Mouse (Mus musculus): ENCODE measurements around the gene Tmtc4. TPM values are rescaled to one million over a fixed set of nuclear protein-coding genes. Genes with fewer than 3 reads are reported as not detected.

Tmtc4 gene
- 38.9 TPM for polyA plus RNA-seq (2017; shearing (Covaris generic))

DNA sequence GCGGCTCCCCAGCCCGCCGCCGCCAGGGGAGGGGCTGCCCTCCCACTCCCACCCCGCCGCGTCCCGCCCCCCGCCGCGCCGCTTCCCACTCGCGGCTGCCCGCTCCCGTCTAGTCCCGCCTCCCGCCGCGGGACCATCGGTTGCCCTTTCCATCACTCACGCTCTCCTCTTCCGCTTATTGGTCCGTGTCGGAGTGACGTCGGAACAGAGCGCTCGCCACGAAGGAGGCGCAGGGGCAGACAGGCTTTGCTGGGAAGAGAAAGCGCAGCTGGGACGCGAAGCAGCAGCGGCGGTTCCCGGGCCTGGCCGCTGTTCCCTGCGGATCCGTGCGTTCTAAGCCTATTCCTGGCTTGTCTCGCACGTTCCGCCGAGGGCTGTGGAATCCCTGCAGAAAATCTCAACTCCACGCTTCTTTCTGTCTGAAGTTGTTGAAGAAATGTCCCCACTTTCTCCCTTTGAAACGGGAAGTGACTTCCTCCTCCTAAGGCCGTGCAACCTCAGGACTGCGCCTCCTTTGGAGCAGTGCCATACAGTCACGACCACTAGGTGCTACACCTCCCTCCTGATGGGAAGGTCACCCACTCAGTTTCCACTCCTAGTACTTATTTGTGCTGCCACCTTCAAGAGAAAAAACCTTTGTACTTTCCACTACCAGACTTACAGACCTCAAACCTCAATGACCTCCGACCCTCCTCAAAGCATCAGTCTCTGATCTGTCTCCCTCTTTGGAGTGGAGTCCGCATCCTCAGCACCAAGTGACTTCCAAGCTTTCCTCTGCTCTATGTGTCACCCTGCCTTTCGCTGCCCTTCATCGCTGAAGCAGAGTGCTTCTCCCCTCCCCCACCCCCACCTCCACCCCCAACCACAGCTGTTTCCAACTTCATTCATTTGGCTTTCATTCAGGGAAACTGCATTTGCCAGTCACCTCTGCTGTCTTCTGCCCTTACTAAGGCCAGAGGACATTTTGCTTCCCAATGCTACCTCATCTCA is at the start of gene Tmtc4:
Gene Tmtc4 (minus strand): TSS at position 810 of the 990 bp plus-strand sequence.

DNA sequence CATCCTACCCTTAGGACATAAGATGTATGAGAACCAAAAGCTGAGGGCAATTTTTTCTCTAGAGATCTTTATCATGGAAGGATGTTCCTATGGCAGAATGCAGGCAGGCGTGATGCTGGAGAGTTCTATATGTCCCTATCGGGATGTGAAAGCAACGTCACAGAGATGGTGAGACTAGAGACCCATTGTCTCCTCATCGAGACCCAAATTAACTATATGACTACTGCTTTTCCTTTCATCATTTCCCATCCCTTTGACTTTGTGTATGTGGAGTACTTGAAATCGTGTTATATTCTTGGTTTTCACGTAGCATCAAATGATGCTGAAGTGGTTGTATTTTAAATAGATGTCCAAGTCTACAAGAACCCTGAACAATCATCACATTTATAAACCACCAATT is 70.2 kb downstream of the Tmtc4 start, which contains the start of gene Ggact:
Gene Ggact (minus strand): TSS at position 101 of the 400 bp plus-strand sequence.

Other genes with a start within 250 kb of the Tmtc4 start
- 23.5 TPM for gene Ggact, start 70.3 kb downstream of the Tmtc4 start, polyA plus RNA-seq (2017; shearing (Covaris generic))